Mouse (Mus musculus) gastrocnemius, adult 2 months (tissue): ENCODE data around the gene Parp2. TPM values are rescaled to one million over a fixed set of nuclear protein-coding genes. Genes with fewer than 3 reads are reported as not detected.

Source experiments
- DNase-seq: peaks from one replicate; pipeline ENCODE4 v3.0.0; 2022
- H3K27ac ChIP-seq: fragments of 200-600 bp; 2 replicates; pipeline ENCODE4 v1.8.1; 2022; ENCODE audit warnings: mild to moderate bottlenecking
- H3K4me3 ChIP-seq: fragments of 200-600 bp; 2 replicates; pipeline ENCODE4 v1.8.1; 2022; ENCODE audit warnings: mild to moderate bottlenecking, moderate library complexity
- CTCF ChIP-seq: fragments of 200-600 bp; IDR thresholded peaks from 2 replicates; pipeline ENCODE4 v1.8.1; 2022; ENCODE audit warnings: antibody characterized with exemption, mild to moderate bottlenecking, moderate library complexity
- intact Hi-C: fragments of 180-260 bp; cut with DNase I; formaldehyde crosslinking; loops from one replicate; pipeline ENCODE4 v1.15.1; 2025
- long read RNA-seq, 2 experiments: library from polyadenylated mRNA; stranded (forward); transcript quantifications; one replicate each; pipeline ENCODE4 v2.0.0; 2021
- total RNA-seq, 2 experiments: library from RNA; stranded (reverse); gene quantifications; 2 replicates each; pipeline ENCODE4 v1.2.3; 2021

The Parp2 gene
- 10 to 100 TPM; 10.2 TPM for total RNA-seq
- long read RNA-seq, experiment 1, transcript Parp2-201 (16 exons, 1,894 nt): major isoform, 10 of 15 reads
- long read RNA-seq, experiment 1, partial matches to known transcripts: 2 of 15 reads
- long read RNA-seq, experiment 1, other reads (novel, unspliced or antisense): 3 of 15 reads
- long read RNA-seq, experiment 2, transcript Parp2-201 (16 exons, 1,894 nt): major isoform, 9 of 13 reads
- long read RNA-seq, experiment 2, partial matches to known transcripts: 2 of 13 reads
- long read RNA-seq, experiment 2, other reads (novel, unspliced or antisense): 2 of 13 reads

- DNase-seq: peak; percentile 93
- intact Hi-C loops: loop anchor here (2.0 to 5.0 kb wide), 3 partner anchors 65 to 281 kb away; partner anchors contain the start of genes Pip4p1, Pnp and Tep1
- TF ChIP-seq CTCF: no peak
- Histone ChIP-seq H3K27ac (peak within 1 kb of the TSS; percentile 89), H3K4me3 (peak within 1 kb of the TSS; percentile 79)
Observed at GRCm38 (mm10) chr14:50807487-50808072, at the start of gene Parp2, which contains the start of gene Ccnb1ip1. Gene Parp2 (plus strand): TSS chr14:50807841. Gene Ccnb1ip1 (minus strand): TSS chr14:50807732.

GRCm38 (mm10) chr14:50758416-50759085, 49.1 kb upstream of the Parp2 start:
- DNase-seq: no peak
- intact Hi-C loops: no loop called here
- TF ChIP-seq CTCF: no peak
- Histone ChIP-seq H3K27ac (no peak overlapping the region), H3K4me3 (no peak overlapping the region)

- intact Hi-C loops: loop anchor here (10.0 kb wide), 1 partner anchor 59 kb away; no protein-coding TSS in a partner anchor
- no peak for DNase-seq
- Histone ChIP-seq H3K4me3 (no peak overlapping the region), H3K27ac (no peak overlapping the region)
- TF ChIP-seq CTCF: no peak
Observed at GRCm38 (mm10) chr14:50765736-50766135, 41.9 kb upstream of the Parp2 start.

- intact Hi-C loops: no loop called here
- H3K27ac ChIP-seq: no peak overlapping the region
Observed at GRCm38 (mm10) chr14:50771342-50771741, 36.3 kb upstream of the Parp2 start.

GRCm38 (mm10) chr14:50782166-50782565, 25.5 kb upstream of the Parp2 start:
- Histone ChIP-seq H3K4me3 (no peak overlapping the region), H3K27ac (no peak overlapping the region)
- no peak for TF ChIP-seq CTCF
- intact Hi-C loops: no loop called here
- no peak for DNase-seq

More at GRCm38 (mm10) chr14:50771342-50771741, 36.3 kb upstream of the Parp2 start:
- TF ChIP-seq CTCF: peak; percentile 42
- no peak for DNase-seq
- no peak overlapping the region for H3K4me3 ChIP-seq

GRCm38 (mm10) chr14:50784391-50785250, 23.0 kb upstream of the Parp2 start:
- no peak for TF ChIP-seq CTCF
- Histone ChIP-seq H3K27ac (peak overlapping the region; percentile 87), H3K4me3 (peak overlapping the region; percentile 100)
- intact Hi-C loops: no loop called here
- no peak for DNase-seq

- peak; percentile 98 for TF ChIP-seq CTCF
- peak within 1 kb of the TSS; percentile 100 for H3K4me3 ChIP-seq
- intact Hi-C loops: no loop called here
- peak; percentile 92 for DNase-seq
- peak within 1 kb of the TSS; percentile 87 for H3K27ac ChIP-seq
Observed at GRCm38 (mm10) chr14:50785251-50785637, 22.4 kb upstream of the Parp2 start, which contains the start of gene Ttc5. Gene Ttc5 (minus strand): TSS chr14:50785519.

- Histone ChIP-seq H3K27ac (no peak overlapping the region), H3K4me3 (no peak overlapping the region)
- TF ChIP-seq CTCF: peak; percentile 10; the same call in 1 of the 2 replicates
- intact Hi-C loops: no loop called here
- no peak for DNase-seq
Observed at GRCm38 (mm10) chr14:50788157-50788556, 19.5 kb upstream of the Parp2 start.

- intact Hi-C loops: no loop called here
- no peak for TF ChIP-seq CTCF
- H3K27ac ChIP-seq: no peak overlapping the region
- no peak for DNase-seq
- no peak overlapping the region for H3K4me3 ChIP-seq
Observed at GRCm38 (mm10) chr14:50795261-50795935, 12.2 kb upstream of the Parp2 start.

- intact Hi-C loops: no loop called here
- DNase-seq: no peak
- TF ChIP-seq CTCF: no peak
Observed at GRCm38 (mm10) chr14:50795965-50796364, 11.7 kb upstream of the Parp2 start.

GRCm38 (mm10) chr14:50796464-50796863, 11.2 kb upstream of the Parp2 start:
- no peak overlapping the region for H3K27ac ChIP-seq
- no peak for TF ChIP-seq CTCF
- DNase-seq: no peak
- no peak overlapping the region for H3K4me3 ChIP-seq
- intact Hi-C loops: no loop called here

More at GRCm38 (mm10) chr14:50795965-50796364, 11.7 kb upstream of the Parp2 start:
- Histone ChIP-seq H3K4me3 (no peak overlapping the region), H3K27ac (no peak overlapping the region)

- H3K4me3 ChIP-seq: no peak overlapping the region
- H3K27ac ChIP-seq: no peak overlapping the region
- intact Hi-C loops: no loop called here
- DNase-seq: no peak
- peak; percentile 41 for TF ChIP-seq CTCF
Observed at GRCm38 (mm10) chr14:50798512-50798911, 9.1 kb upstream of the Parp2 start.
